21 mouse cellular contexts compared by ENCODE assay signal in the genomic region with DNA sequence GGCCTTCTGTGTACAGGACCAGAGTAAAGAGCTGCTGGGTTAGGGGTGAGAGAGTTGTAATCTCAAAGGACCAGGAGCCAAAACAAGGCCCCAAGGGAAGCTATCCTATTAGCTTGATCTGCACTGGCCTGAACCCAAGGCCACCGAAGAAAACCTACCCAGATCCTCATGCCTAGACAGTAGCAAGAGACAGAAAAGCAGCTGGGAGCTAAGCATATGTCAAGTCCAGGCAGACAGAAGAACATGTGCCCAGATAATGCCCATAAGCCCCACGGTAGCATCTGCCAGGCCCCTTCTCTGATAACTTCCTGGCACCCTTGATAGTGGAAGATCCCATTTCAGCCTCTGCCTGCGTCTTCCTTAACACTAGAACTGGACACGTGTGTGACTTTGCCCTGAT. TPM values are rescaled to one million over a fixed set of nuclear protein-coding genes. Genes with fewer than 3 reads are reported as not detected.
DNase-seq lines count a peak whose midpoint lies in the region; ATAC-seq and TF ChIP-seq lines count a peak whose summit lies in the region.
"Had no signal": no experiment of that assay in that cellular context is flagged by ENCODE, and none has a peak within 500 bp of the region (broad histone marks: within the 10 kb centered on the region; RNA-seq: fewer than 3 reads in every experiment).

No protein-coding gene starts in this region.

- intact Hi-C loops in gastrocnemius, adult 2 months (cut with DNase I), result no loop called here
- intact Hi-C loops in gastrocnemius, postnatal 36 days (cut with DNase I), result no loop called here

- no peaks in the 10 kb centered on the region for H3K9me3 ChIP-seq in intestine, embryonic 14.5 days (ENCODE audit: control insufficient read depth, low read length)
- H3K9me3 ChIP-seq in intestine, postnatal 0 days (ENCODE audit: control insufficient read depth), result no peaks in the 10 kb centered on the region
- no peaks in the 10 kb centered on the region for H3K9me3 ChIP-seq in MEL (replicated peaks; ENCODE audit: insufficient read depth, low read length)
- H3K9me3 ChIP-seq: forebrain, embryonic 15.5 days; limb, embryonic 15.5 days; midbrain, embryonic 13.5 days; neural tube, embryonic 12.5 days had no signal

- H3K4me1 ChIP-seq in intestine, embryonic 14.5 days (replicated peaks; ENCODE audit: control insufficient read depth, insufficient read depth, low read length), result peaks cover 5% of the 10 kb centered on the region
- H3K4me1 ChIP-seq in intestine, postnatal 0 days (replicated peaks; ENCODE audit: control insufficient read depth, insufficient read depth, low read length), result no peaks in the 10 kb centered on the region; the same call in 1 of the 2 replicates
- H3K4me1 ChIP-seq in MEL (ENCODE audit: control insufficient read depth in 1 of 2, insufficient read depth in 2 of 2, low read length in 2 of 2), result peaks cover 1 to 9% of the 10 kb centered on the region in 2 experiments; a peak in 3 of 4 replicates
- H3K4me1 ChIP-seq: forebrain, embryonic 15.5 days; midbrain, embryonic 13.5 days had no signal

- WGBS in intestine, embryonic 14.5 days, result 72% methylated on average over 4 of the region's 4 CpGs
- 51% methylated on average over 4 of the region's 4 CpGs for WGBS in intestine, postnatal 0 days

- H3K4me2 ChIP-seq in intestine, embryonic 14.5 days (ENCODE audit: low read length), result no peak overlapping the region
- no peak overlapping the region for H3K4me2 ChIP-seq in intestine, postnatal 0 days (replicated peaks; ENCODE audit: low read depth)
- H3K4me2 ChIP-seq: forebrain, embryonic 15.5 days; limb, embryonic 15.5 days; midbrain, embryonic 13.5 days; neural tube, embryonic 12.5 days had no signal

- no peak for TF ChIP-seq POLR2A in MEL (IDR thresholded peaks at IDR 0.05; ENCODE audit: control insufficient read depth in 1 of 2, insufficient read depth in 1 of 2, low read depth in 1 of 2, low read length in 2 of 2, poor library complexity in 1 of 2)

- TF ChIP-seq CTCF in gastrocnemius, adult 2 months (IDR thresholded peaks at IDR 0.05), result no peak
- TF ChIP-seq CTCF in intestine, postnatal 0 days (IDR thresholded peaks at IDR 0.05; ENCODE audit: low read depth), result no peak
- TF ChIP-seq CTCF in MEL (IDR thresholded peaks at IDR 0.05 in 2 of 3, conservative IDR thresholded peaks at IDR 0.05 in 1 of 3; ENCODE audit: control insufficient read depth in 1 of 3, insufficient read depth in 1 of 3, low read depth in 2 of 3, low read length in 3 of 3, poor library complexity in 1 of 3, severe bottlenecking in 1 of 3), result no peak

- H3K9ac ChIP-seq in intestine, embryonic 14.5 days (ENCODE audit: low read length), result no peak overlapping the region
- H3K9ac ChIP-seq in intestine, postnatal 0 days (ENCODE audit: low read depth, low read length), result no peak overlapping the region
- no peak overlapping the region for H3K9ac ChIP-seq in MEL (ENCODE audit: control insufficient read depth, low read depth, low read length, poor library complexity, severe bottlenecking)
- H3K9ac ChIP-seq: forebrain, embryonic 15.5 days; limb, embryonic 15.5 days; liver, postnatal 0 days; midbrain, embryonic 13.5 days; neural tube, embryonic 12.5 days had no signal

- H3K27ac ChIP-seq in gastrocnemius, adult 2 months, result peak overlapping the region; percentile 74
- H3K27ac ChIP-seq in intestine, embryonic 14.5 days (ENCODE audit: low read depth), result peak overlapping the region; percentile 33; the same call in 1 of the 2 replicates
- H3K27ac ChIP-seq in intestine, postnatal 0 days (ENCODE audit: low read depth, low read length), result no peak overlapping the region
- H3K27ac ChIP-seq in MEL (ENCODE audit: control insufficient read depth, low read depth, low read length), result no peak overlapping the region
- H3K27ac ChIP-seq: forebrain, embryonic 15.5 days; limb, embryonic 15.5 days; midbrain, embryonic 13.5 days; neural tube, embryonic 12.5 days had no signal

- H3K27me3 ChIP-seq in intestine, embryonic 14.5 days (replicated peaks; ENCODE audit: control insufficient read depth, insufficient read depth, low read length), result no peaks in the 10 kb centered on the region
- no peaks in the 10 kb centered on the region for H3K27me3 ChIP-seq in intestine, postnatal 0 days (replicated peaks; ENCODE audit: control insufficient read depth, insufficient read depth, low read length)
- no peaks in the 10 kb centered on the region; a peak in 1 of 4 replicates for H3K27me3 ChIP-seq in MEL (ENCODE audit: control insufficient read depth in 1 of 2, insufficient read depth in 2 of 2, low read length in 2 of 2)
- H3K27me3 ChIP-seq: forebrain, embryonic 15.5 days; midbrain, embryonic 13.5 days; neural tube, embryonic 12.5 days had no signal

- H3K79me2 ChIP-seq in MEL (ENCODE audit: control insufficient read depth, insufficient read depth, low read length, poor library complexity), result no peaks in the 10 kb centered on the region

- no peak for ATAC-seq in intestine, embryonic 14.5 days (replicated peaks; ENCODE audit: low FRiP score, low TSS enrichment, low read depth)
- no peak for ATAC-seq in intestine, postnatal 0 days
- ATAC-seq in megakaryocyte-erythroid progenitor cell, adult 5-6 weeks (replicated peaks; ENCODE audit: low FRiP score, low TSS enrichment, poor library complexity, severe bottlenecking), result peak; percentile 53
- ATAC-seq: activated CD4-positive, CD25-positive, alpha-beta regulatory T cell, adult 4 months; forebrain, embryonic 15.5 days; liver, postnatal 0 days; midbrain, embryonic 13.5 days had no signal

- TF ChIP-seq RAD21 in MEL (IDR thresholded peaks at IDR 0.05; ENCODE audit: low read depth, low read length), result no peak

- no peaks in the 10 kb centered on the region for H3K36me3 ChIP-seq in intestine, embryonic 14.5 days (ENCODE audit: control insufficient read depth, insufficient read depth, low read length)
- H3K36me3 ChIP-seq in intestine, postnatal 0 days (ENCODE audit: control insufficient read depth, insufficient read depth), result no peaks in the 10 kb centered on the region
- peaks cover 0 to 9% of the 10 kb centered on the region in 2 experiments; a peak in 2 of 4 replicates for H3K36me3 ChIP-seq in MEL (ENCODE audit: control insufficient read depth in 1 of 2, insufficient read depth in 2 of 2, low read length in 2 of 2)
- H3K36me3 ChIP-seq: forebrain, embryonic 15.5 days; limb, embryonic 15.5 days; midbrain, embryonic 13.5 days; neural tube, embryonic 12.5 days had no signal

- no peak for TF ChIP-seq EP300 in MEL (IDR thresholded peaks at IDR 0.05; ENCODE audit: low read depth in 1 of 2, low read length in 2 of 2)

- DNase-seq in gastrocnemius, adult 2 months, result peak; percentile 53
- no peak for DNase-seq in gastrocnemius, postnatal 36 days
- no peak for DNase-seq in intestine, embryonic 14.5 days (ENCODE audit: low spot score)
- DNase-seq in MEL (ENCODE audit: low read depth, low spot score), result no peak
- no peak for DNase-seq in thymus, postnatal 4 days
- DNase-seq in frontal cortex, postnatal 36 days (ENCODE audit: low spot score in 2 of 2), result no peak
- DNase-seq: cerebellum, postnatal 14 days; heart, postnatal 36 days; liver, postnatal 0 days; thymus, adult 2 months had no signal

- no peak overlapping the region for H3K4me3 ChIP-seq in gastrocnemius, adult 2 months
- H3K4me3 ChIP-seq in intestine, embryonic 14.5 days (ENCODE audit: low read depth, low read length), result no peak overlapping the region
- no peak overlapping the region for H3K4me3 ChIP-seq in intestine, postnatal 0 days (ENCODE audit: low read depth, low read length)
- H3K4me3 ChIP-seq in MEL (ENCODE audit: control insufficient read depth in 1 of 2, insufficient read depth in 1 of 2, low read depth in 2 of 2, low read length in 2 of 2), result no peak overlapping the region
- H3K4me3 ChIP-seq: forebrain, embryonic 15.5 days; limb, embryonic 15.5 days; midbrain, embryonic 13.5 days; neural tube, embryonic 12.5 days had no signal

TF ChIP-seq in MEL, 35 proteins besides CTCF, POLR2A, EP300 and RAD21:
- 0 out of 2 replicates have a peak, but pooled peaks have one; percentile 24 for TF ChIP-seq MAX (IDR thresholded peaks at IDR 0.05; ENCODE audit: low read length)
- no peak for TF ChIP-seq TAL1 (IDR thresholded peaks at IDR 0.05; ENCODE audit: low read length)

RNA-seq across cellular contexts. Expression of a gene that starts 30.9 kb away (rescaled TPM):
- not detected for total RNA-seq in gastrocnemius, adult 2 months (2021)
- not detected for total RNA-seq in gastrocnemius, postnatal 36 days (2021)
- polyA plus RNA-seq in intestine, embryonic 14.5 days (2014; fragmentation: Nextera tagmentation; extraction: Ambion mirVana), result not detected in 2 replicates
- polyA plus RNA-seq in intestine, postnatal 0 days (2015; fragmentation: Nextera tagmentation; extraction: Ambion mirVana), result not detected in 2 replicates
- total RNA-seq in MEL (2012; rRNA removed), result not detected in 2 replicates
- not detected for polyA plus RNA-seq in MEL (2012; ENCODE audit: insufficient read depth in 1 of 2, insufficient read length in 2 of 2, low read depth in 1 of 2, low replicate concordance in 2 of 2, missing spikeins in 1 of 2)
- not detected in 2 replicates for total RNA-seq in megakaryocyte-erythroid progenitor cell, adult 5-6 weeks (2014; fragmentation: Nextera tagmentation)
- total RNA-seq in megakaryocyte-erythroid progenitor cell, adult 5-6 weeks (2017), result not detected in 2 replicates
- total RNA-seq: adrenal gland, postnatal 4 days; gastrocnemius, adult 8-10 months; heart, postnatal 36 days had no signal
- polyA plus RNA-seq: activated CD4-positive, CD25-positive, alpha-beta regulatory T cell, adult 4 months; forebrain, embryonic 15.5 days; limb, embryonic 15.5 days; liver, postnatal 0 days; neural tube, embryonic 12.5 days; stomach, embryonic 14.5 days had no signal

RNA-seq across cellular contexts. Expression of a gene that starts 48.1 kb away (rescaled TPM):
- total RNA-seq in gastrocnemius, adult 2 months (2021), result 10 to 100 TPM; 21.6 to 28.7 TPM
- 10 to 100 TPM; 23.1 to 23.4 TPM for total RNA-seq in gastrocnemius, postnatal 36 days (2021)
- 11.5 and 15.1 TPM in 2 replicates for polyA plus RNA-seq in intestine, embryonic 14.5 days (2014; fragmentation: Nextera tagmentation; extraction: Ambion mirVana)
- polyA plus RNA-seq in intestine, postnatal 0 days (2015; fragmentation: Nextera tagmentation; extraction: Ambion mirVana), result 4.3 and 5.0 TPM in 2 replicates
- 9.1 and 9.6 TPM in 2 replicates for total RNA-seq in MEL (2012; rRNA removed)
- polyA plus RNA-seq in MEL (2012; ENCODE audit: insufficient read depth in 1 of 2, insufficient read length in 2 of 2, low read depth in 1 of 2, low replicate concordance in 2 of 2, missing spikeins in 1 of 2), result 10 to 100 TPM in 1 of 2 experiments, not detected in 1; 33.2 TPM
- total RNA-seq in megakaryocyte-erythroid progenitor cell, adult 5-6 weeks (2014; fragmentation: Nextera tagmentation), result 3.1 and 4.8 TPM in 2 replicates
- 0.56 and 4.5 TPM in 2 replicates for total RNA-seq in megakaryocyte-erythroid progenitor cell, adult 5-6 weeks (2017)

RNA-seq across cellular contexts. Expression of a gene that starts 59.4 kb away (rescaled TPM):
- total RNA-seq in gastrocnemius, adult 2 months (2021), result not detected
- under 1 TPM in 1 of 2 experiments, not detected in 1; 0.17 TPM for total RNA-seq in gastrocnemius, postnatal 36 days (2021)
- polyA plus RNA-seq in intestine, embryonic 14.5 days (2014; fragmentation: Nextera tagmentation; extraction: Ambion mirVana), result 3.3 and 5.3 TPM in 2 replicates
- 1.6 and 1.9 TPM in 2 replicates for polyA plus RNA-seq in intestine, postnatal 0 days (2015; fragmentation: Nextera tagmentation; extraction: Ambion mirVana)
- total RNA-seq in MEL (2012; rRNA removed), result 0.10 TPM in 1 of 2 replicates, not detected in the other
- polyA plus RNA-seq in MEL (2012; ENCODE audit: insufficient read depth in 1 of 2, insufficient read length in 2 of 2, low read depth in 1 of 2, low replicate concordance in 2 of 2, missing spikeins in 1 of 2), result under 1 TPM in 1 of 2 experiments, not detected in 1; 0.04 TPM
- total RNA-seq in megakaryocyte-erythroid progenitor cell, adult 5-6 weeks (2014; fragmentation: Nextera tagmentation), result not detected in 2 replicates
- total RNA-seq in megakaryocyte-erythroid progenitor cell, adult 5-6 weeks (2017), result 0.30 and 0.38 TPM in 2 replicates
- total RNA-seq: CH12.LX had no signal
- polyA plus RNA-seq: activated CD4-positive, CD25-positive, alpha-beta regulatory T cell, adult 4 months had no signal

Comparison
In these comparisons a context has a peak if more than half of its experiments do, and no peak if none do; other contexts are left out.
1. H3K27ac ChIP-seq: peak in gastrocnemius, adult 2 months (single experiment) and intestine, embryonic 14.5 days (single experiment); none in intestine, postnatal 0 days (single experiment) and MEL (single experiment).